Mouse (Mus musculus) midbrain, embryonic 14.5 days (tissue): ENCODE data around the gene Rb1. TPM values are rescaled to one million over a fixed set of nuclear protein-coding genes. Genes with fewer than 3 reads are reported as not detected.

Source experiments
- ATAC-seq: fragments of 200-750 bp; cut with Nextera tagmentation; 2 replicates; pipeline ENCODE4 v1.8.0; 2017; ENCODE audit warnings: moderate number of reproducible peaks, moderate library complexity; ENCODE audit not compliant: low FRiP score, low TSS enrichment
- DNase-seq: peaks from one replicate; pipeline ENCODE4 v3.0.0-alpha.2; 2015
- H3K27ac ChIP-seq: fragments of 300-500 bp; sonication (generic); replicated peaks from 2 replicates; pipeline ENCODE4 v1.5.1; 2014; ENCODE audit warnings: mild to moderate bottlenecking, low read depth, low read length, moderate library complexity
- H3K27me3 ChIP-seq: fragments of 300-500 bp; sonication (generic); 2 replicates; pipeline ENCODE4 v1.6.1; 2014; ENCODE audit warnings: low read length, control low read depth, mixed read lengths; ENCODE audit not compliant: control insufficient read depth, insufficient read depth
- H3K36me3 ChIP-seq: fragments of 300-500 bp; sonication (generic); 2 replicates; pipeline ENCODE4 v1.6.1; 2014; ENCODE audit warnings: low read length, control low read depth; ENCODE audit not compliant: control insufficient read depth, insufficient read depth
- H3K4me1 ChIP-seq: fragments of 300-500 bp; sonication (generic); 2 replicates; pipeline ENCODE4 v1.6.1; 2014; ENCODE audit warnings: mild to moderate bottlenecking, antibody characterized with exemption, low read length, control low read depth; ENCODE audit not compliant: control insufficient read depth, insufficient read depth
- H3K4me2 ChIP-seq: fragments of 300-500 bp; sonication (generic); 2 replicates; pipeline ENCODE4 v1.6.1; 2014; ENCODE audit warnings: mild to moderate bottlenecking, low read length, moderate library complexity
- H3K4me3 ChIP-seq: fragments of 300-500 bp; sonication (generic); replicated peaks from 2 replicates; pipeline ENCODE4 v1.5.1; 2014; ENCODE audit warnings: low read depth, low read length
- H3K9ac ChIP-seq: fragments of 300-500 bp; sonication (generic); replicated peaks from 2 replicates; pipeline ENCODE4 v1.6.1; 2014; ENCODE audit warnings: mild to moderate bottlenecking, low read length, moderate library complexity
- H3K9me3 ChIP-seq: fragments of 300-500 bp; sonication (generic); 2 replicates; pipeline ENCODE4 v1.6.1; 2016; ENCODE audit warnings: low read length, control low read depth, mixed read lengths; ENCODE audit not compliant: control insufficient read depth
- WGBS: fragments of 180-500 bp; shearing (Covaris S2); extraction: QIAGEN DNeasy Blood & Tissue Kit; methylation state at CpG from one replicate; pipeline ENCODE4 v1.1.7; 2014; 5-methylcytosine and 5-hydroxymethylcytosine counted together
- polyA plus RNA-seq: library from polyadenylated mRNA; unstranded; fragments of >200 nt; fragmentation: Nextera tagmentation; extraction: Ambion mirVana; gene quantifications from 2 replicates; pipeline ENCODE4 v1.2.1, GENCODE M21; 2014

Gene Rb1
- polyA plus RNA-seq, 1 experiment from 2014 or later = 36.4 TPM

- Histone ChIP-seq H3K9ac (no peak overlapping the region), H3K27ac (no peak overlapping the region), H3K9me3 (no peaks in the 10 kb centered on the region), H3K4me3 (no peak overlapping the region), H3K4me1 (peaks cover 14% of the 10 kb centered on the region), H3K27me3 (no peaks in the 10 kb centered on the region), H3K4me2 (no peak overlapping the region), H3K36me3 (no peaks in the 10 kb centered on the region; the same call in 1 of the 2 replicates)
- 92% methylated on average over 3 of the region's 3 CpGs for WGBS
- DNase-seq (no peak), ATAC-seq (no peak)
Observed at GRCm38 (mm10) chr14:73148125-73148524, 177.5 kb downstream of the Rb1 start.

GRCm38 (mm10) chr14:73146721-73147120, 178.9 kb downstream of the Rb1 start:
- no peak overlapping the region for H3K4me2 ChIP-seq
- WGBS = 67% methylated on average over 3 of the region's 3 CpGs
- H3K4me3 ChIP-seq = no peak overlapping the region
- peaks cover 21% of the 10 kb centered on the region for H3K4me1 ChIP-seq
- H3K27me3 ChIP-seq = no peaks in the 10 kb centered on the region
- no peak for ATAC-seq
- no peak for DNase-seq
- H3K27ac ChIP-seq = no peak overlapping the region
- no peaks in the 10 kb centered on the region; the same call in 1 of the 2 replicates for H3K36me3 ChIP-seq
- H3K9me3 ChIP-seq = no peaks in the 10 kb centered on the region
- no peak overlapping the region for H3K9ac ChIP-seq

GRCm38 (mm10) chr14:73145531-73145930, 180.1 kb downstream of the Rb1 start:
- no peak for ATAC-seq

DNA sequence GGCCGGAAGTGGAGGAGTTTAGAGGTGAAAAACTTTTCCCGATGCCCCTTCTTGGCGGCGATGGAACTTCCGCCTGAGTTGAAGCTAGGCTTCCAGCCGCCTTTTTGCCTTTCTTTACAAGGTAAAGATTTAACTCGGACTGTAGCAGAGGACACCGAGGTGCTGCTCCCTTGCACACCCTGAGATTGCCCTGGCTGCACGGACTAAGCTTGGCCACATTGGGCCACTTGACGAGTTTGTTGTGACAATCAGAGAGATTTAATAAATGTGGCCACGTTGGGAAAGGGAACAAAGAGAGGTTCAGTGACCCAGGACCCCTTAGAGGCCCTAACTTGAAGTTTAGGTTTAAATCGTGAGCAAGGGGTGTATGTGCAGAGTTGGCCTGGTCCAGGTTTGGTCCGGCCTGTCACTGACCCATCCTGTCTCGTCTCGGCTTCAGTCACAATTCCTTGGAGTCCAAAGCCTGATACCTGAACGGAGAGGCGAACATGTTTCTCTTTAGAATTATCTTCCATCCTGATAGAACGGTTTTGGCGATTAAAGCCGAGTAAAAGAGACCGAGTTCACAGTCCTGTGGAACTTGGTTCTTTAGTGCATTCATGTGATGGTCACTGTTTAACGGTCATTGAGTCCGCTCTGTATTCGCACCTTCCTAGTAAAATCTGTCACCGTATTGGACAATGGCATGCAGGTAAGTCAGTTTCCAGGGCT, 181.8 kb downstream of the Rb1 start:
- 34% methylated on average over 25 of the region's 25 CpGs for WGBS

More at GRCm38 (mm10) chr14:73145531-73145930, 180.1 kb downstream of the Rb1 start:
- Histone ChIP-seq H3K9ac (no peak overlapping the region), H3K27ac (no peak overlapping the region), H3K9me3 (no peaks in the 10 kb centered on the region), H3K4me2 (no peak overlapping the region), H3K4me1 (peaks cover 23% of the 10 kb centered on the region), H3K36me3 (no peaks in the 10 kb centered on the region), H3K4me3 (no peak overlapping the region), H3K27me3 (no peaks in the 10 kb centered on the region)
- WGBS = 93% methylated on average over 4 of the region's 4 CpGs
- no peak for DNase-seq

GRCm38 (mm10) chr14:73142896-73143709, 182.5 kb downstream of the Rb1 start:
- peak overlapping the region; percentile 74 for H3K4me2 ChIP-seq
- H3K9ac ChIP-seq = peak overlapping the region; percentile 98
- no peaks in the 10 kb centered on the region for H3K36me3 ChIP-seq
- H3K4me1 ChIP-seq = peaks cover 23% of the 10 kb centered on the region
- H3K9me3 ChIP-seq = no peaks in the 10 kb centered on the region
- peak; percentile 93 for ATAC-seq
- DNase-seq = peak; percentile 92
- H3K27me3 ChIP-seq = no peaks in the 10 kb centered on the region
- 0% methylated on average over 71 of the region's 88 CpGs for WGBS
- peak overlapping the region; percentile 69 for H3K4me3 ChIP-seq
- H3K27ac ChIP-seq = peak overlapping the region; percentile 99

More for the DNA sequence above, 181.8 kb downstream of the Rb1 start:
- Histone ChIP-seq H3K4me3 (peak overlapping the region; percentile 69), H3K27ac (peak overlapping the region; percentile 99), H3K4me2 (peak overlapping the region; percentile 74), H3K27me3 (no peaks in the 10 kb centered on the region), H3K4me1 (peaks cover 23% of the 10 kb centered on the region), H3K9me3 (no peaks in the 10 kb centered on the region), H3K36me3 (no peaks in the 10 kb centered on the region), H3K9ac (peak overlapping the region; percentile 98)
- ATAC-seq = peak; percentile 27; the same call in 1 of the 2 replicates
- peak; percentile 20 for DNase-seq

DNA sequence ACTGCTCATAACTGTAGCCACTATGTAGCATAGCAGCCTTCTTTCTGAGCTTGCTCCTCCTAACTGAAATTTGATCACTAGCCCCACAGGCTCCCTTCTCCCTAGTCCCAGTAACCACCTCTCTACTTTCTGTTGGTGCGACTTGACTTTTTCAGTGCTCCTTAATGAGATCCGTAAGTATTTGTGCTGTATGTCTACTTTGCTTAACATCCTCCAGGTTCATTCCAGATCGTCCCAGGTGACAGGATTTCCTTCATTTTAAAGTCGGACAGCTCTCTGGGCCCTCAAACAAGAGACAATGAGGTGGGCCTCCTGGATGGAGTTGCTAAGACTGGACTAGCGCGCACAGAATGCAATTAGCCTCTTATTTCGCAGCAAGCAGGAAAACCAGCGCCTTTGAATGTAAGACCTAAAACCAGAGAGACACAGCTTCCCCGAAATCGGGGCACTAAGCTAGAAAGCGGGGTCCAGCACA, 183.2 kb downstream of the Rb1 start:
- no peaks in the 10 kb centered on the region for H3K27me3 ChIP-seq
- peaks cover 23% of the 10 kb centered on the region for H3K4me1 ChIP-seq
- 1% methylated on average over 11 of the region's 11 CpGs for WGBS
- H3K9ac ChIP-seq = peak overlapping the region; percentile 98
- peak overlapping the region; percentile 74 for H3K4me2 ChIP-seq
- DNase-seq (no peak), ATAC-seq (peak; percentile 25; the same call in 1 of the 2 replicates)
- H3K27ac ChIP-seq = peak overlapping the region; percentile 99
- H3K36me3 ChIP-seq = no peaks in the 10 kb centered on the region
- peak overlapping the region; percentile 69 for H3K4me3 ChIP-seq
- H3K9me3 ChIP-seq = no peaks in the 10 kb centered on the region

DNA sequence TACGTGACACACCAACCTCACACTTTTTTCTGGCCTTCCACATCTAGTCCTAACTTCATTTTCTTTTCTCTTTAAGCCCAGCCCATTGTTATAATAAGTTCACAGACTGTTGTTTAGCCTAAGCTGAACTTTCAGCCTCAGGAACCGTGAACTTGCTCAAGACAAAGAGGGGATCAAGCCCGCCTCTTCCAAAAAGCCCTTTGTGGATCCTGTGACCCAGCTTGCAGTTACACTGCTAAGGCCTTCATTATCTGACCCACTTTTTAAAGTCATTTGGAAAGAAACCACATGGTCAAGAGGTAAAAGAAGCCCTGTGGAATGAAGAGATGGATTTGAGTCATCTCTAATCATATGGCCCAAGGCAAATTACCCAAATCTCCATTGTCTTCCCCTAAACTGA, 183.8 kb downstream of the Rb1 start:
- ATAC-seq (no peak), DNase-seq (no peak)
- Histone ChIP-seq H3K4me1 (peaks cover 23% of the 10 kb centered on the region), H3K4me3 (peak overlapping the region; percentile 69; the same call in 1 of the 2 replicates), H3K27ac (peak overlapping the region; percentile 99), H3K27me3 (no peaks in the 10 kb centered on the region), H3K9me3 (no peaks in the 10 kb centered on the region), H3K36me3 (no peaks in the 10 kb centered on the region), H3K4me2 (peak overlapping the region; percentile 74), H3K9ac (peak overlapping the region; percentile 98; the same call in 1 of the 2 replicates)
- WGBS = 36% methylated on average over 3 of the region's 3 CpGs

DNA sequence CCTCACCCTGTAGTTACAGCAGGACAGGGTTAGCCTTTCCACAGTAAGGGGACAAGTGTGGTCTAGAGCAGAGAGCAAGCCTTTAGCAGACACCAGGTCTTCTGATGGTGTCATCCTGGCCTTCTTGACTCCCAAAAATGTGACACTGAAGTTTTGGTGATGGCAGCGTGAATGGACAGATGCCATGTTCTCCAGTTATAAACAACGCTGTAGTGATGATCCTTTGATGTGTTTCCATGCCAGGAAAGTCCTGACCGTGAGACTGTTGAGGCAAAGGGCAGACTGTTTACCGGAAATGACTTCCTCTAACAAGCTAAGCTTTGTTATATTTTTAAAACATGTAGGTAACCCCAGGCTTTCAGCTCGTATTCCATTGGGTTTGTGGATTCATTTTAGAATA, 185.8 kb downstream of the Rb1 start:
- Histone ChIP-seq H3K27ac (no peak overlapping the region), H3K4me3 (no peak overlapping the region), H3K9me3 (no peaks in the 10 kb centered on the region), H3K36me3 (no peaks in the 10 kb centered on the region), H3K4me2 (no peak overlapping the region), H3K27me3 (no peaks in the 10 kb centered on the region), H3K4me1 (peaks cover 21% of the 10 kb centered on the region), H3K9ac (no peak overlapping the region)
- ATAC-seq = no peak
- 91% methylated on average over 5 of the region's 5 CpGs for WGBS
- no peak for DNase-seq
